Mouse (Mus musculus) spleen, adult 18-20 months (tissue): ENCODE measurements at regions not wholly inside any gene's neighbourhood (a gene's known extent, or its start where the extent isn't known, plus 50 kb on each side); places are given as distances from the start of the nearest gene placed in this dataset.

ENCODE experiments used
- DNase-seq, 2 experiments: peaks; one replicate each; pipeline ENCODE4 v3.0.0; 2022; ENCODE audit warnings: mixed read lengths in 2 of 2

- no peak for DNase-seq
These were observed 180.6 kb downstream of the Irx2 start for GRCm38 (mm10) chr13:72809226-72809625.

GRCm38 (mm10) chr13:72810626-72811025 lies 182.0 kb downstream of the Irx2 start:
- no peak for DNase-seq

- DNase-seq: no peak
These were observed 186.0 kb downstream of the Irx2 start for GRCm38 (mm10) chr13:72814616-72815015.

- no peak for DNase-seq
These were observed 186.8 kb downstream of the Irx2 start for GRCm38 (mm10) chr13:72815236-72815932.

- no peak for DNase-seq
These were observed 187.4 kb downstream of the Irx2 start for GRCm38 (mm10) chr13:72815933-72816553.

GRCm38 (mm10) chr13:72816856-72817255 lies 188.2 kb downstream of the Irx2 start:
- no peak for DNase-seq

- DNase-seq: no peak
These were observed 188.9 kb downstream of the Irx2 start for GRCm38 (mm10) chr13:72817521-72817920.

- DNase-seq: no peak
These were observed 189.3 kb downstream of the Irx2 start for GRCm38 (mm10) chr13:72817930-72818329.

- DNase-seq: no peak
These were observed 198.0 kb downstream of the Irx2 start for GRCm38 (mm10) chr13:72826613-72827012.

GRCm38 (mm10) chr13:72829331-72829730 lies 200.7 kb downstream of the Irx2 start:
- no peak for DNase-seq

- no peak for DNase-seq
These were observed 204.7 kb downstream of the Irx2 start for GRCm38 (mm10) chr13:72833326-72833725.

GRCm38 (mm10) chr13:72837016-72837415 lies 208.4 kb downstream of the Irx2 start:
- DNase-seq: no peak

GRCm38 (mm10) chr13:72848097-72848496 lies 219.5 kb downstream of the Irx2 start:
- no peak for DNase-seq

GRCm38 (mm10) chr13:72849841-72850240 lies 221.2 kb downstream of the Irx2 start:
- DNase-seq: no peak

GRCm38 (mm10) chr13:72852896-72853295 lies 224.3 kb downstream of the Irx2 start:
- DNase-seq: no peak

- no peak for DNase-seq
These were observed 247.3 kb downstream of the Irx2 start for GRCm38 (mm10) chr13:72875921-72876320.

- no peak for DNase-seq
These were observed 266.4 kb downstream of the Irx2 start for GRCm38 (mm10) chr13:72894982-72895381.

GRCm38 (mm10) chr13:72902576-72902975 lies 274.0 kb downstream of the Irx2 start:
- no peak for DNase-seq

- DNase-seq: no peak
These were observed 290.3 kb downstream of the Irx2 start for GRCm38 (mm10) chr13:72918895-72919294.

- no peak for DNase-seq
These were observed 291.7 kb downstream of the Irx2 start for GRCm38 (mm10) chr13:72920368-72920767.

- no peak for DNase-seq
These were observed 296.0 kb downstream of the Irx2 start for GRCm38 (mm10) chr13:72924560-72925135.

GRCm38 (mm10) chr13:72937246-72937645 lies 308.6 kb downstream of the Irx2 start:
- no peak for DNase-seq

GRCm38 (mm10) chr13:72938156-72938874 lies 309.7 kb downstream of the Irx2 start:
- DNase-seq: no peak
